Mouse (Mus musculus) heart, adult 2 months (tissue): ENCODE results near the gene Ap1ar. TPM values are rescaled to one million over a fixed set of nuclear protein-coding genes. Genes with fewer than 3 reads are reported as not detected.
"Not testable (repeated sequence)": the region's sequence is repeated elsewhere in the genome, so short reads cannot be mapped to it uniquely, and the experiment has no call there.

Experiments used
- DNase-seq, 2 experiments: peaks; one replicate each; pipeline ENCODE4 v3.0.0; 2021
- H3K27ac ChIP-seq: fragments of 200-600 bp; 2 replicates; pipeline ENCODE4 v1.8.1; 2022
- H3K27me3 ChIP-seq: fragments of 200-500 bp; 2 replicates; pipeline ENCODE4 v1.6.1; 2012; ENCODE audit warnings: mild to moderate bottlenecking, low read length, inconsistent platforms, mixed read lengths; ENCODE audit not compliant: control insufficient read depth, insufficient read depth
- H3K36me3 ChIP-seq: fragments of 200-500 bp; 2 replicates; pipeline ENCODE4 v1.6.1; 2012; ENCODE audit warnings: low read length, inconsistent platforms; ENCODE audit not compliant: control insufficient read depth, insufficient read depth
- H3K4me1 ChIP-seq: fragments of 200-500 bp; 2 replicates; pipeline ENCODE4 v1.6.1; 2011; ENCODE audit warnings: low read length; ENCODE audit not compliant: control insufficient read depth, insufficient read depth
- H3K4me3 ChIP-seq: fragments of 200-600 bp; 2 replicates; pipeline ENCODE4 v1.8.1; 2022
- H3K79me2 ChIP-seq: fragments of 200-500 bp; replicated peaks from 2 replicates; pipeline ENCODE4 v1.6.1; 2012; ENCODE audit warnings: mild to moderate bottlenecking, inconsistent platforms, low read length, moderate library complexity, mixed read lengths; ENCODE audit not compliant: control insufficient read depth, insufficient read depth
- H3K9ac ChIP-seq: fragments of 200-500 bp; 2 replicates; pipeline ENCODE4 v1.6.1; 2012; ENCODE audit warnings: low read depth, mild to moderate bottlenecking, control low read depth, inconsistent platforms, low read length, mixed read lengths
- CTCF ChIP-seq: fragments of 200-600 bp; IDR thresholded peaks from 2 replicates; pipeline ENCODE4 v1.8.1; 2022; ENCODE audit warnings: antibody characterized with exemption, mild to moderate bottlenecking, moderate library complexity
- EP300 ChIP-seq: fragments of 200-500 bp; IDR thresholded peaks from 2 replicates; pipeline ENCODE4 v1.6.1; 2011; ENCODE audit warnings: low read depth, low read length, control low read depth; ENCODE audit not compliant: insufficient read depth
- POLR2A ChIP-seq: fragments of 200-500 bp; IDR thresholded peaks from 2 replicates; pipeline ENCODE4 v1.6.1; 2011; ENCODE audit warnings: mild to moderate bottlenecking, low read depth, low read length, control low read depth; ENCODE audit not compliant: insufficient read depth
- WGBS: fragments of 180-500 bp; shearing (Covaris S2); methylation state at CpG from one replicate; pipeline ENCODE4 v1.1.7; 2018; 5-methylcytosine and 5-hydroxymethylcytosine counted together
- intact Hi-C: fragments of 180-260 bp; cut with DNase I; formaldehyde crosslinking; loops from one replicate; pipeline ENCODE4 v1.15.1; 2025
- polyA plus RNA-seq: library from polyadenylated mRNA; depleted of rRNA; stranded (reverse); fragments of >200 nt; gene quantifications from 2 replicates; pipeline ENCODE4 v1.2.3, GENCODE M21; 2012
- total RNA-seq, 2 experiments: library from RNA; stranded (reverse); gene quantifications; 2 replicates each; pipeline ENCODE4 v1.2.3; 2021

Ap1ar gene
- total and polyA plus RNA-seq, 3 experiments: 12.0 to 18.2 (median 17.6) TPM

DNA sequence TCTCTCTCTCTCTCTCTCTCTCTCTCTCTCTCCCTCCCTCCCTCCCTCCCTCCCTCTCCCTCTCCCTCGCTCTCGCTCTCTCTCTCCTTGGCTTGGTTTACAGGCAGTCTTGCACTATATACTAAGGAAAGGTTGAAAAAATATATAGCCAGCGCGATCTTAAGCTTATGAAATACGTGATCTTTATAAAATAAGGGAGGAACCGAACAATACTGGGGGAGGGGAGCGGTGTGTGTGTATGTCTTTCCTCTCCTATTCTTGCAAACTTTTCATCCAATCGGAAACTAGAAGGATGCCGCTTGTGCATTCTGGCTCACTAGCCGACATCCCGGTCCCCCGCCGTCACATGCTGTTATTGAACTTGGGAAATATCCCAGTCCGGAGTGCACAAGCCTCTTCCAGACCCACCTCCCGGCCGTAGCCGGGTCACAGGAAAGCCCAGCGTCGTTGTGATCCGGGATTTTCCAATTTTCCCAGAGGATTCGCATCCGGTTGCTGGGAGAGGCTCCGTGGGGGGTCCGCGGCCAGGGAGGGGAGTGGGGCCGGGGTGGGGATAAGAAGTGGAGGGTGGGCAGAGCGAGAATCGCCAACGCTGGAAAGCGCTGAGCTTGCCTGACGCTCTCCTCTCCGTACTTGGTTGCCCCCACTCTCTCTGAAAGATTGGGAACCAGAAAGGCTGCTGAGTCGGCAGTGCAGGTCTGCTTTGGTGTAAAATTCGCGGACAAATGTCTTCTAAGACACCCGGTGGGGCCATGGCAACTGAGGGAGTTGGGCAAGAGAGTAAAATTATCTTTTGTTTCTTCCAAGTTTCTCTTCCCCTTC, 46.9 kb downstream of the Ap1ar start:
- intact Hi-C loops: loop anchor here (2.0 kb wide), 1 partner anchor 46 kb away; the partner anchor contains the start of gene Ap1ar

DNA sequence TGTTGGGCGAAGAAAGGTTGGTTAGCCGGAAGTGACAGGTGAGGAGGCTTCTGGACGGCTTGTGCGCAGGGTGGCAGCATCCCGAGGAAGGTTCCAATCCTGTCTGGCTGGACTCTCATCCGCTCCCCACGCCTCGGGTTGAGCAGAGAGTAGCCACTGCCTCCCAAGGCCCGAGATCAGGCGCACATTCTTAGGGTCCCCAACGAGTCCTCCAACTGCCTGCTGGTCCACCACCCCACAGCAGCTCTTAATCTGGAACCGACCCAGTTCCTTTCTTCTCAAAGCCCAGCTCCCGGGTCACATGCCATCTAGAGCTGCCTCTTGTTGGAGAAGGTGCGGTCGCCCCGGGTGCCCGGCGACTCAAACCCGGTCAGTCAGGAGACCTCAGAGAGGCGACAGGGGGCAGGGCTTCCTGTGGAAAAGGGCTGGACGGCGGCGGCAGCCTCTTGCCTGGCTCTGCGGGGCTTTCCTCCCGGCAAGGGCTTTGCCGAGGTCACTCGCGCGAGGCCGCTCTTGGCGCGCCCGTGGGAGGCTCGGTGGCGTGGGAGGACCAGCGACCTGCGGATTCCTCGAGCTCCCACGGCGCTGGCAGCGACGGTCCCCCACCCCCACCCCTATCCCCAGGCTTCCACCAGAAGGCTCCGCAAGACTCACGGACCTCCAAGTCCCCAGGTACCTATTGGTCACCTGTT, 47.7 kb downstream of the Ap1ar start, which contains the start of gene Tifa:
Gene Tifa (plus strand): TSS at position 306 of the 692 bp plus-strand sequence.
- no peaks in the 10 kb centered on the region for H3K79me2 ChIP-seq
- peak within 1 kb of the TSS; percentile 73 for H3K27ac ChIP-seq
- 1% methylated on average over 44 of the region's 44 CpGs for WGBS
- peak within 1 kb of the TSS; percentile 55 for H3K4me3 ChIP-seq
- H3K9ac ChIP-seq: peak within 1 kb of the TSS; percentile 63
- peak; percentile 82 to 85 for DNase-seq
- H3K36me3 ChIP-seq: no peaks in the 10 kb centered on the region
- H3K4me1 ChIP-seq: peaks cover 4% of the 10 kb centered on the region
- TF ChIP-seq POLR2A: no peak; the same call in 1 of the 2 replicates
- TF ChIP-seq EP300: no peak
- TF ChIP-seq CTCF: peak; percentile 34
- no peaks in the 10 kb centered on the region for H3K27me3 ChIP-seq
- intact Hi-C loops: loop anchor here (2.0 kb wide), 1 partner anchor 47 kb away; the partner anchor contains the start of gene Ap1ar

More for the DNA sequence above, 46.9 kb downstream of the Ap1ar start:
- peak overlapping the region; percentile 73 for H3K27ac ChIP-seq
- H3K79me2 ChIP-seq: no peaks in the 10 kb centered on the region
- WGBS: under 1% methylated on average over 36 of the region's 36 CpGs
- peak; percentile 62 to 65 for DNase-seq
- peak overlapping the region; percentile 55 for H3K4me3 ChIP-seq
- H3K4me1 ChIP-seq: peaks cover 4% of the 10 kb centered on the region
- H3K27me3 ChIP-seq: no peaks in the 10 kb centered on the region
- TF ChIP-seq CTCF: no peak
- TF ChIP-seq POLR2A: 0 out of 2 replicates have a peak, but pooled peaks have one; percentile 3
- H3K9ac ChIP-seq: peak overlapping the region; percentile 63
- H3K36me3 ChIP-seq: no peaks in the 10 kb centered on the region

DNA sequence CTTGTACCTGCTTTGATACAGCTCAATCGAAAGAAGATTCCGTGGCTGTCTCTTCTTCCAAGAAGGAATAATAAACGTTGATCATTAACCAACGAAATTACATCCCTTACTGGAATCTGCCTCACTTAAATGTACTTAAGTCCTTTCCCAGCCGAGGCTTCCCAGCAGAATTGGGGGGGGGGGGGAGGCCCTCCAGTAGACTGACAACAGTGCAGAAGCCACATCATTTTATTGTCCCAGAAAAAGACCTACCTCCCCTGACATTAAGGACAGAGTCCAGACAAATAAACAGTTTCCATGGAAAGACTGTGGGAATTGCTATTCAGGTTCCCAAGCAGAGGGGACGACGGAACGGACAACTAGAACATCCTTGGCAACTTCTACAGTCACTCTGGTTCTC, 48.4 kb downstream of the Ap1ar start:
- H3K27ac ChIP-seq: no peak overlapping the region; the same call in 1 of the 2 replicates
- peak overlapping the region; percentile 55 for H3K4me3 ChIP-seq

DNA sequence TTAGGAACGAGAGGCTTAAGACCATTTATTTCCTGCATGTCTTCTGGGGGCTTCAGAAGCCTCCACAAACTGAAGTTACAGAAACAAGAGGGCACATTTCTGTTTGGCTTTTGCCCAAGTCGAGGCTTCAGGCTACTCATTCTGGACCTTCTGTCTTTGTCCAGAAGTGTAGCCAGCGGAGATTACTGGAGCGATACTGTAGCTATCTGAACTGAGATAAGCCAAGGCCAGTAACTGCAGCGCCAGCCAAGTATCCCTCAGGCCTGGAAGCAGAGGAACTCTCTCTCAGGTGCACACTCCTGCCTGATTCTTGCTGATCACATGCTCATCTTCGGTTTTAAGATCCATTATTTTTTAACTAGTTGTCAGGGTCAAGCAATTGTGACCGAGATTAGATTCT, 49.3 kb downstream of the Ap1ar start:
- no peaks in the 10 kb centered on the region for H3K79me2 ChIP-seq
- TF ChIP-seq EP300: no peak
- TF ChIP-seq CTCF: no peak
- no peak for TF ChIP-seq POLR2A
- DNase-seq: no peak
- peaks cover 4% of the 10 kb centered on the region for H3K4me1 ChIP-seq
- no peaks in the 10 kb centered on the region for H3K36me3 ChIP-seq
- H3K9ac ChIP-seq: no peak overlapping the region
- no peaks in the 10 kb centered on the region for H3K27me3 ChIP-seq
- WGBS: 68% methylated on average over 7 of the region's 7 CpGs
- intact Hi-C loops: no loop called here
- H3K4me3 ChIP-seq: no peak overlapping the region
- no peak overlapping the region for H3K27ac ChIP-seq

More for the DNA sequence above, 48.4 kb downstream of the Ap1ar start:
- no peaks in the 10 kb centered on the region for H3K79me2 ChIP-seq
- intact Hi-C loops: no loop called here
- no peak for DNase-seq
- no peak for TF ChIP-seq CTCF
- no peaks in the 10 kb centered on the region for H3K27me3 ChIP-seq
- WGBS: 38% methylated on average over 8 of the region's 8 CpGs
- H3K36me3 ChIP-seq: no peaks in the 10 kb centered on the region
- peaks cover 4% of the 10 kb centered on the region for H3K4me1 ChIP-seq
- H3K9ac ChIP-seq: peak overlapping the region; percentile 63

DNA sequence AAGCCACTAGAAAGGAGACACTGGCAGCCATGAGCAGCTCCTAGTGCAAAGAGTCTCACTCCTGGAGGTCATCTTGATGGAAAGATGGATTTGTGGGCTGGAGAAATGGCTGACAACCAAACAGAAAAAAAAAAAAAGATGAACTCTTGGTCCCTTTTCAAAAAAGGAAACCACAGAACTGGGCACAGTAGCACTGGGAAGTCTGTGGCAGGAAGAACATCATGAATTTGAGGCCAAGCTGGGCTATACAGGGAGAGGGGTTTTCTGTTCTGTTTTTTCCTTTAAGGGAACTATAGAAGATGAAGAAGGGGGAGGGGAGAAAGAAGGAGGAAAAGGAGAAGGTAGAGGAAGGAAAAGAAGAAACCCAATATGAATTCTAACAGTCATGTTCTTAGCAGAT, 50.3 kb downstream of the Ap1ar start:
- H3K4me3 ChIP-seq: no peak overlapping the region
- no peak overlapping the region for H3K9ac ChIP-seq
- no peak for TF ChIP-seq CTCF
- TF ChIP-seq POLR2A: no peak
- TF ChIP-seq EP300: no peak
- H3K4me1 ChIP-seq: peaks cover 4% of the 10 kb centered on the region
- DNase-seq: no peak
- no peaks in the 10 kb centered on the region for H3K79me2 ChIP-seq
- no peak overlapping the region for H3K27ac ChIP-seq
- H3K27me3 ChIP-seq: no peaks in the 10 kb centered on the region
- H3K36me3 ChIP-seq: no peaks in the 10 kb centered on the region
- intact Hi-C loops: no loop called here

DNA sequence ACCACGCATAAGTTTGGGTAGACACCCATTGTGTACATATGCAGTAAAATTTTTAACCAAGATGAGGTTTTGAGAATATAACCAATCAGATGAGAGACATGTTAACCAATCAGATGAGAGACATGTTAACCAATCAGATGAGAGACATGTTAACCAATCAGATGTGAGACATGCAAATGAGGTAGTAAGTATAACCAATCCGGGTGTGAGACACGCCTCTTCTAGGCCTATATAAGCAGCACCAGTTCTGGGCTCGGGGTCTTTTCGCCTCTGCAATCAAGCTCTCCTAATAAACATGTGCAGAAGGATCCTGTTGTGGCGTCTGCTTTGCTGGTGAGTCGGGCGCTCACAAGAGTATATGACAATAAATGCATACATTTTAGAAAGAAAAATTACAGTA, 53.6 kb downstream of the Ap1ar start:
- H3K79me2 ChIP-seq, H3K4me1 ChIP-seq, H3K4me3 ChIP-seq, H3K27ac ChIP-seq, DNase-seq, H3K27me3 ChIP-seq, H3K36me3 ChIP-seq, H3K9ac ChIP-seq: not testable (repeated sequence)
- intact Hi-C loops: loop anchor here (5.0 kb wide), 1 partner anchor 114 kb away; the partner anchor contains the start of gene Fam241a
- WGBS: 95% methylated on average over 8 of the region's 8 CpGs
